Mouse (Mus musculus) midbrain, embryonic 11.5 days (tissue): ENCODE measurements around the gene C1qtnf1. TPM values are rescaled to one million over a fixed set of nuclear protein-coding genes. Genes with fewer than 3 reads are reported as not detected.
A peak's percentile ranks its signal among the peaks of the same experiment; 100 is the strongest.

Source experiments
- ATAC-seq: fragments of 200-750 bp; cut with Nextera tagmentation; 2 replicates; pipeline ENCODE4 v1.8.0; 2017; ENCODE audit warnings: moderate TSS enrichment, moderate library complexity; ENCODE audit not compliant: low FRiP score
- DNase-seq: peaks from one replicate; pipeline ENCODE4 v3.0.0; 2015; ENCODE audit warnings: low spot score; ENCODE audit errors: missing footprints
- H3K27ac ChIP-seq: fragments of 300-500 bp; sonication (generic); 2 replicates; pipeline ENCODE4 v1.5.1; 2014; ENCODE audit warnings: low read depth, low read length
- H3K27me3 ChIP-seq: fragments of 300-500 bp; sonication (generic); 2 replicates; pipeline ENCODE4 v1.6.1; 2014; ENCODE audit warnings: mild to moderate bottlenecking, low read length, moderate library complexity, mixed read lengths; ENCODE audit not compliant: control insufficient read depth, insufficient read depth
- H3K36me3 ChIP-seq: fragments of 300-500 bp; sonication (generic); 2 replicates; pipeline ENCODE4 v1.6.1; 2014; ENCODE audit warnings: mild to moderate bottlenecking, low read length, moderate library complexity, mixed read lengths; ENCODE audit not compliant: control insufficient read depth, insufficient read depth
- H3K4me1 ChIP-seq: fragments of 300-500 bp; sonication (generic); 2 replicates; pipeline ENCODE4 v1.6.1; 2014; ENCODE audit warnings: low read length; ENCODE audit not compliant: control insufficient read depth, insufficient read depth
- H3K4me2 ChIP-seq: fragments of 300-500 bp; sonication (generic); 2 replicates; pipeline ENCODE4 v1.6.1; 2014; ENCODE audit warnings: mild to moderate bottlenecking, moderate library complexity
- H3K4me3 ChIP-seq: fragments of 300-500 bp; sonication (generic); 2 replicates; pipeline ENCODE4 v1.5.1; 2014; ENCODE audit warnings: low read depth, low read length
- H3K9ac ChIP-seq: fragments of 300-500 bp; sonication (generic); 2 replicates; pipeline ENCODE4 v1.6.1; 2014; ENCODE audit warnings: low read length
- H3K9me3 ChIP-seq: fragments of 300-500 bp; sonication (generic); 2 replicates; pipeline ENCODE4 v1.6.1; 2016; ENCODE audit warnings: low read length; ENCODE audit not compliant: control insufficient read depth
- WGBS: fragments of 180-500 bp; shearing (Covaris S2); extraction: QIAGEN DNeasy Blood & Tissue Kit; methylation state at CpG from one replicate; pipeline ENCODE4 v1.1.7; 2014; 5-methylcytosine and 5-hydroxymethylcytosine counted together
- polyA plus RNA-seq: library from polyadenylated mRNA; unstranded; fragments of >200 nt; fragmentation: Nextera tagmentation; extraction: Ambion mirVana; gene quantifications from 2 replicates; pipeline ENCODE4 v1.2.1, GENCODE M21; 2014

Gene C1qtnf1
- polyA plus RNA-seq, 1 experiment from 2014 or later: 2.6 TPM

DNA sequence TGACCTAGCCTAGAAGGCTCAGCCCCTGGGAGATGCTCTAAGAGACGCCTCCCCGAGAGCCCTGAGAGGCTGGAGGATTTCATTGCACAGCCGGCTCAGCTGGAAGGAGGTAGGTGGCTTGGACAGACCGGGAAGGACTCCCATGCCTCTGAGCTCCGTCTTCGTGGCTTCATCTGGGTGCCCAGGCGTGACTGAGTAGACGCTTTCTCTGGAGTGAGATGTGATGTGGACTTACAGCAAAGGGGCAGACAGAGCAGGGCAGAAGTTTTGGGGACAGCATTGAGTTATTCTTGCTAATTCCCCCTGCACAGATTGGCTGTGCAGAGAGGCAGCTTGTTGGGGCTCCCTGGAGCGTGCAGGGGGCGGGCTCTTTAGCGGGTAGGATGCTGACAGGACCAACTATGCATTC, 461 bp downstream of the C1qtnf1 start:
- Histone ChIP-seq H3K36me3 (no peaks in the 10 kb centered on the region), H3K4me2 (peak overlapping the region; percentile 22; the same call in 1 of the 2 replicates), H3K4me3 (no peak overlapping the region; the same call in 1 of the 2 replicates), H3K4me1 (peaks cover 13% of the 10 kb centered on the region), H3K27ac (no peak overlapping the region), H3K9ac (no peak overlapping the region; the same call in 1 of the 2 replicates), H3K9me3 (no peaks in the 10 kb centered on the region), H3K27me3 (no peaks in the 10 kb centered on the region)
- no peak for DNase-seq
- WGBS: 8% methylated on average over 11 of the region's 11 CpGs
- ATAC-seq: no peak

- no peak overlapping the region for H3K27ac ChIP-seq
- H3K9ac ChIP-seq: no peak overlapping the region
- H3K4me2 ChIP-seq: no peak overlapping the region; the same call in 1 of the 2 replicates
- H3K36me3 ChIP-seq: no peaks in the 10 kb centered on the region
- H3K9me3 ChIP-seq: no peaks in the 10 kb centered on the region
- H3K4me1 ChIP-seq: peaks cover 8% of the 10 kb centered on the region; the same call in 1 of the 2 replicates
- no peak for DNase-seq
- WGBS: 59% methylated on average over 8 of the region's 8 CpGs
- H3K4me3 ChIP-seq: no peak overlapping the region; the same call in 1 of the 2 replicates
- H3K27me3 ChIP-seq: no peaks in the 10 kb centered on the region
- no peak for ATAC-seq
Observed at GRCm38 (mm10) chr11:118428944-118429709, 1.1 kb downstream of the C1qtnf1 start.

DNA sequence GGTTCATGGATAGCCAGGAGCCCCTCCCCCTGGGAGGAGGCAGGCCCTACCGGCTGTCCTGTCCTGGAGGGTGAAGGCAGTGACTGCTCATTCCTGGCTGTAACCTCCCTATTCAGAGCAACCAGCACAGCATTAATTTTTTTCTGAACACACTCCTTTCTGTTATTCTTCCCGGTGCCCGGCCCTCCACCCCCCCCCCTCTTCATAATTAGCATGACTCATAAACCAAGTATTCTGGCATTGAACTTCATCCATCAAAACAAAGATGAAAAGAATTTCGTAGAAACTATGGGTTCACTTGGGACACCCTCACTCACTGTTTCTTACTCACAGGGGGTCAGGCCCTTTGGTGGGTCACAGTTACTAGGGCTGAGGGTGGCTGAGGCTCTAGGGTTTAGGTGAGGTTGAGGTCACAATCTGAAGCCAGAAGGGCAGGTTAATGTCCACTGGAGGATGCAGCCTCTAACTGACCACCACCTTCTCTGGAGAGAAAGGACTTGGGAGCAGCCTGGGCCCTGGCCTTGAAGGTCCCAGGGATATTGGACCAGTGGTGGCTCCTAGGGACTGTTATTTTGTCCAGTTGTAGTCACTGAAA, 2.4 kb downstream of the C1qtnf1 start:
- H3K4me2 ChIP-seq: no peak overlapping the region
- no peaks in the 10 kb centered on the region for H3K9me3 ChIP-seq
- no peak overlapping the region for H3K4me3 ChIP-seq
- H3K27me3 ChIP-seq: no peaks in the 10 kb centered on the region
- ATAC-seq (no peak), DNase-seq (no peak)
- 68% methylated on average over 4 of the region's 4 CpGs for WGBS
- no peak overlapping the region for H3K27ac ChIP-seq
- H3K9ac ChIP-seq: no peak overlapping the region
- H3K4me1 ChIP-seq: peaks cover 8% of the 10 kb centered on the region; the same call in 1 of the 2 replicates
- H3K36me3 ChIP-seq: no peaks in the 10 kb centered on the region

- WGBS: 84% methylated on average over 16 of the region's 16 CpGs
- no peak overlapping the region for H3K4me2 ChIP-seq
- no peaks in the 10 kb centered on the region for H3K36me3 ChIP-seq
- H3K9me3 ChIP-seq: no peaks in the 10 kb centered on the region
- H3K9ac ChIP-seq: no peak overlapping the region
- ATAC-seq (no peak), DNase-seq (no peak)
- H3K4me3 ChIP-seq: no peak overlapping the region
- H3K27ac ChIP-seq: no peak overlapping the region
- peaks cover 8% of the 10 kb centered on the region; the same call in 1 of the 2 replicates for H3K4me1 ChIP-seq
- H3K27me3 ChIP-seq: no peaks in the 10 kb centered on the region
Observed at GRCm38 (mm10) chr11:118431100-118431948, 3.3 kb downstream of the C1qtnf1 start.

- no peak for ATAC-seq
- no peak overlapping the region for H3K27ac ChIP-seq
- H3K4me1 ChIP-seq: peaks cover 9% of the 10 kb centered on the region
- 77% methylated on average over 10 of the region's 10 CpGs for WGBS
- no peak overlapping the region for H3K4me3 ChIP-seq
- no peaks in the 10 kb centered on the region for H3K9me3 ChIP-seq
- H3K9ac ChIP-seq: no peak overlapping the region
- no peaks in the 10 kb centered on the region for H3K36me3 ChIP-seq
- H3K4me2 ChIP-seq: no peak overlapping the region
- DNase-seq: no peak
- no peaks in the 10 kb centered on the region for H3K27me3 ChIP-seq
Observed at GRCm38 (mm10) chr11:118433398-118433868, 5.4 kb downstream of the C1qtnf1 start.

GRCm38 (mm10) chr11:118434093-118434492, 6.1 kb downstream of the C1qtnf1 start:
- DNase-seq: no peak
- no peak for ATAC-seq
- H3K4me1 ChIP-seq: peaks cover 11% of the 10 kb centered on the region
- H3K27me3 ChIP-seq: no peaks in the 10 kb centered on the region
- H3K4me3 ChIP-seq: no peak overlapping the region
- H3K9ac ChIP-seq: no peak overlapping the region
- no peak overlapping the region for H3K4me2 ChIP-seq
- H3K27ac ChIP-seq: no peak overlapping the region
- H3K9me3 ChIP-seq: no peaks in the 10 kb centered on the region
- WGBS: 59% methylated on average over 13 of the region's 13 CpGs
- no peaks in the 10 kb centered on the region for H3K36me3 ChIP-seq

DNA sequence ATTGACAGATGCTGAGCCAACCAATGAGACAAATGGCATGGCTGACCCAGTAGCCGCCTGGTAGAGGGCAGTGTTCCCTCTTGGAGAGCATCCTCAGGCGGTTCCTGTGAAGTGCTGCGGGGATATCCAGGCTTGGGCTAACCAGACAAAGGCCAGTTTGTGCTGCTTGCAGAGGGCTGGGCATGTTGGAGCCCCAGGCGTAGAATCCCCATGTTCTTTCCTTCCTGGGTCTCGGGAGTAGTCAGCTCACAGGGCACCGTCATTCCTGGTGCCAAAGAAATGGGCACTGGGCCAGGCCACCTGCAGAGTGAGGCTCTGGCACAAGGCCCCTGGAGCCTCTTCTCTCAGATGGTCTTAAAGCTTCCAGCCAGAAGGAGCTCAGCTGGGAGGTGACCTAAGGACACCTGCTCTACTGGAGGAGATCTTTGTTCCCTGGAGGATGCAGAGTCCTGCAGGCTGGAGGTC, 8.5 kb downstream of the C1qtnf1 start:
- Histone ChIP-seq H3K27me3 (no peaks in the 10 kb centered on the region), H3K9ac (no peak overlapping the region), H3K4me2 (no peak overlapping the region), H3K9me3 (no peaks in the 10 kb centered on the region), H3K4me3 (no peak overlapping the region), H3K4me1 (peaks cover 18% of the 10 kb centered on the region), H3K27ac (no peak overlapping the region), H3K36me3 (no peaks in the 10 kb centered on the region)
- no peak for DNase-seq
- ATAC-seq: no peak
- 42% methylated on average over 6 of the region's 6 CpGs for WGBS

DNA sequence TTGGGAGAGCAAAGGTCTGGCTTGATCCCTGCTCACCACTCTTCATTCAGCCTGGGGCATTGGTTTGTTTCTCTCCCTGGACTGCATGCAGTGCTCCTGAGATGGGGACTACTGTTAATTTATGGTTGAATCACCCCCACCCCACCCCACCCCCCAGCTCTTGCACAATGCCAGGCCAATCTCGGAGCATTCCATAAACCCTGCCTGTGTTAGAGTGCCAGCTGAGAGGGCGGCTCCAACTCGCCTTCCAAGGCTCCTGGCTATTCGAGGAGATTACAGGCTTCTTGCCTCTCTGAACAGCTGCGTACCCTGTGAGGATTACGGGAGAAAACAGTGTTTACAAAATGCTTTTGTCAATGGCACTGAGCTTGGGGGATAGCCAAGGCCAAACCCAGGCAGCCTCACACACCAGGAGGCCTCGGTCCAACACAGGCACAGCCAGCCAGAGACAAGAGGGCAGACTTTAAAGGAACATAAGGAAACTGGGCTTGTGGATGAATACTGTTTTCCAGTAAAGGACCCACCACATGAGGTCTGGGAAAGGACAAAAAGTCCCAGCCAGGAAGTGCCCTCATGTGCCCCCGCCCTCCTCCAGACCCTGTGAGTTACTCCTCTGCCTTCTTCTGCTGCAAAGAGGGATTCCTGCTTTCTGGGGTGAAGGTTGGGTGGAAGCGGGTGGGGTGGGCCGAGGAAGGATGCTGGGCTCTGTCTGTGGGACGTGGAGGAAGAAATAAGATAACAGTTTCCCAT, 10.8 kb downstream of the C1qtnf1 start:
- H3K9ac ChIP-seq: no peak overlapping the region
- DNase-seq: no peak
- peak; percentile 64; the same call in 1 of the 2 replicates for ATAC-seq

More for the DNA sequence above, 10.8 kb downstream of the C1qtnf1 start:
- Histone ChIP-seq H3K9me3 (no peaks in the 10 kb centered on the region), H3K27ac (peak overlapping the region; percentile 54), H3K4me3 (no peak overlapping the region), H3K4me1 (peaks cover 18% of the 10 kb centered on the region), H3K4me2 (no peak overlapping the region), H3K27me3 (no peaks in the 10 kb centered on the region), H3K36me3 (no peaks in the 10 kb centered on the region)
- WGBS: 14% methylated on average over 11 of the region's 11 CpGs
